Mouse (Mus musculus): ENCODE results near the gene Ager. TPM values are rescaled to one million over a fixed set of nuclear protein-coding genes. Genes with fewer than 3 reads are reported as not detected.
A peak's percentile ranks its signal among the peaks of the same experiment; 100 is the strongest.

Gene Ager
- polyA plus RNA-seq, 1 experiment, result 0.22 TPM

- Histone ChIP-seq H3K27me3 (ENCODE audit: control insufficient read depth, insufficient read depth, insufficient read length) (no peaks in the 10 kb centered on the region), H3K79me2 (ENCODE audit: control insufficient read depth, insufficient read depth) (no peaks in the 10 kb centered on the region), H3K4me2 (ENCODE audit: low read depth) (peak overlapping the region; percentile 99), H3ac (ENCODE audit: control insufficient read depth, insufficient read length) (peak overlapping the region; percentile 74), H3K4me3 (peak overlapping the region; percentile 42), H3K36me3 (ENCODE audit: control insufficient read depth, insufficient read depth) (no peaks in the 10 kb centered on the region)
- no peak for TF ChIP-seq MAX (IDR thresholded peaks at IDR 0.05; ENCODE audit: low read depth)
- no peak for TF ChIP-seq REST (IDR thresholded peaks at IDR 0.05; ENCODE audit: insufficient read depth, insufficient read length)
- TF ChIP-seq POLR2A (IDR thresholded peaks at IDR 0.05; ENCODE audit: insufficient read length, low read depth), result peak; percentile 88
- TF ChIP-seq POLR2AphosphoS2 (IDR thresholded peaks at IDR 0.05; ENCODE audit: insufficient read length, low read depth), result peak; percentile 83
- no peak for TF ChIP-seq MYOG (IDR thresholded peaks at IDR 0.05; ENCODE audit: control insufficient read depth in 1 of 3, insufficient read depth in 1 of 3, insufficient read length in 2 of 3, low read depth in 2 of 3)
- no peak for TF ChIP-seq MYOD1 (IDR thresholded peaks at IDR 0.05; ENCODE audit: control insufficient read depth in 1 of 3, insufficient read length in 2 of 3, low read depth in 2 of 3)
- TF ChIP-seq SRF (IDR thresholded peaks at IDR 0.05; ENCODE audit: control insufficient read depth, insufficient read length, low read depth), result no peak
- TF ChIP-seq E2F4 (IDR thresholded peaks at IDR 0.05; ENCODE audit: insufficient read depth), result no peak
Observed at GRCm38 (mm10) chr17:34591994-34592375, 5.7 kb upstream of the Ager start.

- H3K79me2 ChIP-seq (ENCODE audit: control insufficient read depth, insufficient read depth), result no peaks in the 10 kb centered on the region
- no peaks in the 10 kb centered on the region for H3K36me3 ChIP-seq (ENCODE audit: control insufficient read depth, insufficient read depth)
- peak overlapping the region; percentile 42 for H3K4me3 ChIP-seq
- no peaks in the 10 kb centered on the region for H3K27me3 ChIP-seq (ENCODE audit: control insufficient read depth, insufficient read depth, insufficient read length)
- H3K4me2 ChIP-seq (ENCODE audit: low read depth), result peak overlapping the region; percentile 99
- H3ac ChIP-seq (ENCODE audit: control insufficient read depth, insufficient read length), result peak overlapping the region; percentile 74
- TF ChIP-seq USF1 (IDR thresholded peaks at IDR 0.05; ENCODE audit: low read depth) (no peak), SRF (IDR thresholded peaks at IDR 0.05; ENCODE audit: control insufficient read depth, insufficient read length, low read depth) (no peak), MYOG (IDR thresholded peaks at IDR 0.05; ENCODE audit: control insufficient read depth in 1 of 3, insufficient read depth in 1 of 3, insufficient read length in 2 of 3, low read depth in 2 of 3) (no peak), CEBPB (IDR thresholded peaks at IDR 0.05; ENCODE audit: insufficient read depth, poor library complexity, severe bottlenecking) (no peak), MAX (IDR thresholded peaks at IDR 0.05; ENCODE audit: low read depth) (no peak), POLR2AphosphoS2 (IDR thresholded peaks at IDR 0.05; ENCODE audit: insufficient read length, low read depth) (no peak), E2F4 (IDR thresholded peaks at IDR 0.05; ENCODE audit: insufficient read depth) (no peak), REST (IDR thresholded peaks at IDR 0.05; ENCODE audit: insufficient read depth, insufficient read length) (no peak), MYOD1 (IDR thresholded peaks at IDR 0.05; ENCODE audit: control insufficient read depth in 1 of 3, insufficient read length in 2 of 3, low read depth in 2 of 3) (no peak), TCF12 (IDR thresholded peaks at IDR 0.05; ENCODE audit: insufficient read depth, poor library complexity, severe bottlenecking) (no peak), TCF3 (IDR thresholded peaks at IDR 0.05; ENCODE audit: insufficient read length, low read depth) (no peak), POLR2A (IDR thresholded peaks at IDR 0.05; ENCODE audit: insufficient read length, low read depth) (no peak)
Observed at GRCm38 (mm10) chr17:34592581-34593549, 4.8 kb upstream of the Ager start.

DNA sequence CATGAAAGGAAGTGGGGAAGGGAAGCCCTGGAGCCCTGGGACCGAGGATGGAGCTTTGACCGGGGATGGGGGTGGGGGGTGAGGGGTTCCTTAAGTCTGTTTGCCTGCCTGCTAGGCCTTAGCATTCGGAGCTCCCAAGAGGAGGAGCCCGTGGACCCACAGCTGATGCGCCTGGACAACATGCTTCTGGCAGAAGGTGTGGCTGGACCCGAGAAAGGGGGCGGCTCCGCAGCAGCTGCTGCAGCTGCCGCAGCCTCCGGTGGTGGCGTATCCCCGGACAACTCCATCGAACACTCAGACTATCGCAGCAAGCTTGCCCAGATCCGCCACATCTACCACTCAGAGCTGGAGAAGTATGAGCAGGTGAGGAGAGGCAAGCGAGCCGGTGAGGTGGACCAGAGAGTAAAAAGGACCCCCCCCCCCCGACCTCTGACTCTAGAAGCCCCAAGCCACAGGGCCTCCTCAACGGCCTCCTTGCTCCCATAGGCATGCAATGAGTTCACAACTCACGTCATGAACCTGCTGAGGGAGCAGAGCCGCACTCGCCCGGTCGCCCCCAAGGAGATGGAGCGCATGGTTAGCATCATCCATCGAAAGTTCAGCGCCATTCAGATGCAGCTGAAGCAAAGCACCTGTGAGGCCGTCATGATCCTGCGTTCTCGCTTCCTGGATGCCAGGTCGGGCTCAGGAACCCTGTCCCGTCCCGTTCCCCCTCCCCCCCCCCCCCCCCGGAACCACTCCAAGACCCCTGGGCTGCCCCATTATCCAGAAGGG, 3.7 kb upstream of the Ager start:
- peak overlapping the region; percentile 42 for H3K4me3 ChIP-seq
- peak in 2 of 3 experiments; percentile 80 to 93 for TF ChIP-seq MYOD1 (IDR thresholded peaks at IDR 0.05; ENCODE audit: control insufficient read depth in 1 of 3, insufficient read length in 2 of 3, low read depth in 2 of 3)
- no peak for TF ChIP-seq POLR2A (IDR thresholded peaks at IDR 0.05; ENCODE audit: insufficient read length, low read depth)
- no peak for TF ChIP-seq REST (IDR thresholded peaks at IDR 0.05; ENCODE audit: insufficient read depth, insufficient read length)
- peak in 2 of 3 experiments; percentile 86 to 92 for TF ChIP-seq MYOG (IDR thresholded peaks at IDR 0.05; ENCODE audit: control insufficient read depth in 1 of 3, insufficient read depth in 1 of 3, insufficient read length in 2 of 3, low read depth in 2 of 3)
- TF ChIP-seq TCF3 (IDR thresholded peaks at IDR 0.05; ENCODE audit: insufficient read length, low read depth), result peak; percentile 56
- no peak for TF ChIP-seq TCF12 (IDR thresholded peaks at IDR 0.05; ENCODE audit: insufficient read depth, poor library complexity, severe bottlenecking)

DNA sequence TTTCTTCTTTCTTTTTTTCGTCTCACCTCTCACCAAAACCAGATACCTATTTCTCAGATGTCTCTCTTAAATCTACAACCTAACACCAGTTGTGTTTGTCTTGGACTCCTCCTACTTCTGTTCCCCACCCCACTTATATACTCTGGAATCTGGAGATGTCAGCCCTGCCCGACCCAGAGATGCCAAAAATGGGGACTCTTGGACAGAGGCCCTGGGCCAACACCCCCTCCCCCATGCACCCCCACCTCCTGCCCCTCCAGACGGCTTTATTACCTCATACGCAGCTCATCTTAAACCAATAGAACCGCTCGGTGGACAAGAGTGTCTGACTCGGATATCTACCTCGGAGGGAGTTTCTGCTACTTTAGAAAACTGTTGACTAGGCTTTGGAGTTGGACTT, 1.6 kb upstream of the Ager start:
- TF ChIP-seq E2F4 (IDR thresholded peaks at IDR 0.05; ENCODE audit: insufficient read depth) (no peak), MAX (IDR thresholded peaks at IDR 0.05; ENCODE audit: low read depth) (no peak), USF1 (IDR thresholded peaks at IDR 0.05; ENCODE audit: low read depth) (no peak), POLR2A (IDR thresholded peaks at IDR 0.05; ENCODE audit: insufficient read length, low read depth) (no peak), TCF12 (IDR thresholded peaks at IDR 0.05; ENCODE audit: insufficient read depth, poor library complexity, severe bottlenecking) (no peak), MYOD1 (IDR thresholded peaks at IDR 0.05; ENCODE audit: control insufficient read depth in 1 of 3, insufficient read length in 2 of 3, low read depth in 2 of 3) (no peak), TCF3 (IDR thresholded peaks at IDR 0.05; ENCODE audit: insufficient read length, low read depth) (no peak)
- no peak overlapping the region for H3K4me2 ChIP-seq (ENCODE audit: low read depth)
- no peaks in the 10 kb centered on the region for H3K36me3 ChIP-seq (ENCODE audit: control insufficient read depth, insufficient read depth)
- H3K27me3 ChIP-seq (ENCODE audit: control insufficient read depth, insufficient read depth, insufficient read length), result no peaks in the 10 kb centered on the region
- no peak overlapping the region for H3K4me3 ChIP-seq
- H3ac ChIP-seq (ENCODE audit: control insufficient read depth, insufficient read length), result no peak overlapping the region
- H3K79me2 ChIP-seq (ENCODE audit: control insufficient read depth, insufficient read depth), result no peaks in the 10 kb centered on the region

More for the DNA sequence above, 3.7 kb upstream of the Ager start:
- Histone ChIP-seq H3K27me3 (ENCODE audit: control insufficient read depth, insufficient read depth, insufficient read length) (no peaks in the 10 kb centered on the region), H3K79me2 (ENCODE audit: control insufficient read depth, insufficient read depth) (no peaks in the 10 kb centered on the region), H3K36me3 (ENCODE audit: control insufficient read depth, insufficient read depth) (no peaks in the 10 kb centered on the region), H3K4me2 (ENCODE audit: low read depth) (peak overlapping the region; percentile 99), H3ac (ENCODE audit: control insufficient read depth, insufficient read length) (no peak overlapping the region)
